Mouse (Mus musculus) lung, embryonic 16.5 days (tissue): ENCODE results near the gene Casp14. TPM values are rescaled to one million over a fixed set of nuclear protein-coding genes. Genes with fewer than 3 reads are reported as not detected.
A peak's percentile ranks its signal among the peaks of the same experiment; 100 is the strongest.

ENCODE experiments used
- ATAC-seq: fragments of 200-750 bp; cut with Nextera tagmentation; 2 replicates; pipeline ENCODE4 v1.8.0; 2017; ENCODE audit warnings: low read depth, mild to moderate bottlenecking, moderate library complexity
- H3K27ac ChIP-seq: fragments of 300-500 bp; sonication (generic); 2 replicates; pipeline ENCODE4 v1.5.1; 2014; ENCODE audit warnings: mild to moderate bottlenecking, control low read depth, low read length
- H3K27me3 ChIP-seq: fragments of 300-500 bp; sonication (generic); 2 replicates; pipeline ENCODE4 v1.6.1; 2014; ENCODE audit warnings: low read depth, low read length, mixed read lengths; ENCODE audit not compliant: control insufficient read depth, insufficient read depth
- H3K36me3 ChIP-seq: fragments of 300-500 bp; sonication (generic); 2 replicates; pipeline ENCODE4 v1.6.1; 2014; ENCODE audit warnings: low read length; ENCODE audit not compliant: control insufficient read depth, insufficient read depth
- H3K4me1 ChIP-seq: fragments of 300-500 bp; sonication (generic); replicated peaks from 2 replicates; pipeline ENCODE4 v1.6.1; 2014; ENCODE audit warnings: low read length, mixed read lengths; ENCODE audit not compliant: control insufficient read depth, insufficient read depth
- H3K4me2 ChIP-seq: fragments of 300-500 bp; sonication (generic); 2 replicates; pipeline ENCODE4 v1.6.1; 2014; ENCODE audit warnings: low read depth, low read length, control low read depth
- H3K4me3 ChIP-seq: fragments of 300-500 bp; sonication (generic); 2 replicates; pipeline ENCODE4 v1.5.1; 2014; ENCODE audit warnings: mild to moderate bottlenecking, low read length, control low read depth
- H3K9ac ChIP-seq: fragments of 300-500 bp; sonication (generic); 2 replicates; pipeline ENCODE4 v1.6.1; 2014; ENCODE audit warnings: low read length, control low read depth
- H3K9me3 ChIP-seq: fragments of 300-500 bp; sonication (generic); 2 replicates; pipeline ENCODE4 v1.6.1; 2016; ENCODE audit warnings: low read length; ENCODE audit not compliant: control insufficient read depth
- WGBS: fragments of 180-500 bp; shearing (Covaris S2); extraction: QIAGEN DNeasy Blood & Tissue Kit; methylation state at CpG from one replicate; pipeline ENCODE4 v1.1.7; 2014; 5-methylcytosine and 5-hydroxymethylcytosine counted together
- polyA plus RNA-seq: library from polyadenylated mRNA; unstranded; fragments of >200 nt; fragmentation: Nextera tagmentation; extraction: Ambion mirVana; gene quantifications from 2 replicates; pipeline ENCODE4 v1.2.1, GENCODE M21; 2015

The Casp14 gene
- 0.21 TPM in 1 of 2 replicates, not detected in the other for polyA plus RNA-seq

- no peaks in the 10 kb centered on the region for H3K27me3 ChIP-seq
- no peak within 1 kb of the TSS for H3K9ac ChIP-seq
- H3K4me1 ChIP-seq: 0 out of 2 replicates have a peak, but pooled peaks cover 4% of the 10 kb centered on the region
- no peak within 1 kb of the TSS for H3K4me3 ChIP-seq
- no peak within 1 kb of the TSS for H3K4me2 ChIP-seq
- 37% methylated on average over 11 of the region's 11 CpGs for WGBS
- no peaks in the 10 kb centered on the region for H3K9me3 ChIP-seq
- H3K36me3 ChIP-seq: no peaks in the 10 kb centered on the region
- H3K27ac ChIP-seq: no peak within 1 kb of the TSS
- no peak for ATAC-seq
These were observed at the start of gene Casp14 for GRCm38 (mm10) chr10:78718056-78718455. Casp14 (minus strand) TSS chr10:78718294.

GRCm38 (mm10) chr10:78765570-78765969, 47.5 kb upstream of the Casp14 start:
- Histone ChIP-seq H3K4me2 (no peak overlapping the region), H3K27me3 (no peaks in the 10 kb centered on the region), H3K9ac (no peak overlapping the region), H3K27ac (no peak overlapping the region), H3K4me3 (no peak overlapping the region), H3K36me3 (no peaks in the 10 kb centered on the region), H3K9me3 (no peaks in the 10 kb centered on the region), H3K4me1 (no peaks in the 10 kb centered on the region)
- ATAC-seq: 0 out of 2 replicates have a peak, but pooled peaks have one; percentile 34
- WGBS: 38% methylated on average over 1 of the region's 1 CpGs

GRCm38 (mm10) chr10:78756021-78756420, 37.9 kb upstream of the Casp14 start:
- H3K9ac ChIP-seq: no peak overlapping the region
- peaks cover 3% of the 10 kb centered on the region; the same call in 1 of the 2 replicates for H3K4me1 ChIP-seq
- H3K4me2 ChIP-seq: no peak overlapping the region
- no peak for ATAC-seq
- no peaks in the 10 kb centered on the region for H3K27me3 ChIP-seq
- no peaks in the 10 kb centered on the region for H3K9me3 ChIP-seq
- no peak overlapping the region for H3K4me3 ChIP-seq
- WGBS: 35% methylated on average over 6 of the region's 6 CpGs
- no peaks in the 10 kb centered on the region for H3K36me3 ChIP-seq
- no peak overlapping the region for H3K27ac ChIP-seq

- H3K9ac ChIP-seq: peak within 1 kb of the TSS; percentile 72
- peak within 1 kb of the TSS; percentile 64 for H3K4me3 ChIP-seq
- H3K4me1 ChIP-seq: peaks cover 3% of the 10 kb centered on the region; the same call in 1 of the 2 replicates
- no peaks in the 10 kb centered on the region for H3K9me3 ChIP-seq
- ATAC-seq: peak; percentile 91
- peak within 1 kb of the TSS; percentile 93 for H3K4me2 ChIP-seq
- H3K27me3 ChIP-seq: no peaks in the 10 kb centered on the region
- H3K27ac ChIP-seq: peak within 1 kb of the TSS; percentile 46
- H3K36me3 ChIP-seq: no peaks in the 10 kb centered on the region
- WGBS: 1% methylated on average over 53 of the region's 61 CpGs
These were observed 34.5 kb upstream of the Casp14 start, which contains the start of gene Ccdc105 for GRCm38 (mm10) chr10:78752452-78753191. Ccdc105 (minus strand) TSS chr10:78753065.

GRCm38 (mm10) chr10:78748946-78749345, 30.9 kb upstream of the Casp14 start:
- no peak for ATAC-seq
- peaks cover 10% of the 10 kb centered on the region; the same call in 1 of the 2 replicates for H3K4me1 ChIP-seq
- WGBS: 80% methylated on average over 6 of the region's 6 CpGs
- no peak overlapping the region for H3K9ac ChIP-seq
- H3K9me3 ChIP-seq: no peaks in the 10 kb centered on the region
- H3K4me2 ChIP-seq: no peak overlapping the region
- no peaks in the 10 kb centered on the region for H3K27me3 ChIP-seq
- no peaks in the 10 kb centered on the region for H3K36me3 ChIP-seq
- no peak overlapping the region for H3K27ac ChIP-seq
- no peak overlapping the region for H3K4me3 ChIP-seq

- Histone ChIP-seq H3K4me1 (peaks cover 10% of the 10 kb centered on the region; the same call in 1 of the 2 replicates), H3K4me2 (no peak overlapping the region), H3K27me3 (no peaks in the 10 kb centered on the region), H3K36me3 (no peaks in the 10 kb centered on the region), H3K9ac (no peak overlapping the region), H3K27ac (no peak overlapping the region), H3K4me3 (no peak overlapping the region), H3K9me3 (no peaks in the 10 kb centered on the region)
- no peak for ATAC-seq
- 81% methylated on average over 13 of the region's 13 CpGs for WGBS
These were observed 30.1 kb upstream of the Casp14 start for GRCm38 (mm10) chr10:78748161-78748560.

GRCm38 (mm10) chr10:78747035-78747721, 29.1 kb upstream of the Casp14 start:
- Histone ChIP-seq H3K36me3 (no peaks in the 10 kb centered on the region), H3K4me3 (peak overlapping the region; percentile 38), H3K27me3 (no peaks in the 10 kb centered on the region), H3K9ac (peak overlapping the region; percentile 3; the same call in 1 of the 2 replicates), H3K27ac (no peak overlapping the region), H3K4me1 (peaks cover 9% of the 10 kb centered on the region; the same call in 1 of the 2 replicates), H3K4me2 (peak overlapping the region; percentile 58), H3K9me3 (no peaks in the 10 kb centered on the region)
- 2% methylated on average over 27 of the region's 27 CpGs for WGBS
- peak; percentile 76 for ATAC-seq

- Histone ChIP-seq H3K27me3 (no peaks in the 10 kb centered on the region), H3K4me2 (no peak overlapping the region), H3K36me3 (no peaks in the 10 kb centered on the region), H3K9ac (no peak overlapping the region), H3K27ac (no peak overlapping the region), H3K4me3 (no peak overlapping the region), H3K9me3 (no peaks in the 10 kb centered on the region), H3K4me1 (peaks cover 7% of the 10 kb centered on the region; the same call in 1 of the 2 replicates)
- 44% methylated on average over 4 of the region's 4 CpGs for WGBS
- no peak for ATAC-seq
These were observed 27.5 kb upstream of the Casp14 start for GRCm38 (mm10) chr10:78745453-78746232.
